Mouse (Mus musculus) C2C12 (cell line): ENCODE results near the gene Lsm14a. TPM values are rescaled to one million over a fixed set of nuclear protein-coding genes. Genes with fewer than 3 reads are reported as not detected.

ENCODE experiments used
- H3K27me3 ChIP-seq: one replicate; pipeline ENCODE4 v1.6.1; 2011; ENCODE audit not compliant: control insufficient read depth, insufficient read depth, insufficient read length
- H3K36me3 ChIP-seq: one replicate; pipeline ENCODE4 v1.6.1; 2011; ENCODE audit not compliant: control insufficient read depth, insufficient read depth
- H3K4me3 ChIP-seq: one replicate; pipeline ENCODE4 v1.5.1; 2011; ENCODE audit warnings: mild to moderate bottlenecking, control low read depth; ENCODE audit not compliant: poor library complexity, insufficient read depth, severe bottlenecking
- H3K79me2 ChIP-seq: one replicate; pipeline ENCODE4 v1.6.1; 2011; ENCODE audit not compliant: control insufficient read depth, insufficient read depth
- H3K79me3 ChIP-seq: one replicate; pipeline ENCODE4 v1.6.1; 2011; ENCODE audit warnings: low read depth, control low read depth
- H3ac ChIP-seq: one replicate; pipeline ENCODE3; 2011; ENCODE audit warnings: low read depth; ENCODE audit not compliant: control insufficient read depth, insufficient read length
- CEBPB ChIP-seq: IDR thresholded peaks from one replicate; pipeline ENCODE4 v1.6.1; 2011; ENCODE audit warnings: low read depth, mild to moderate bottlenecking, control low read depth, moderate library complexity
- CTCF ChIP-seq: IDR thresholded peaks from one replicate; pipeline ENCODE4 v1.5.1; 2011; ENCODE audit not compliant: control insufficient read depth, insufficient read depth, insufficient read length
- FOSL1 ChIP-seq: IDR thresholded peaks from one replicate; pipeline ENCODE4 v1.8.0; 2011; ENCODE audit warnings: mild to moderate bottlenecking, low read length; ENCODE audit not compliant: poor library complexity, insufficient read depth, severe bottlenecking
- MAX ChIP-seq: IDR thresholded peaks from one replicate; pipeline ENCODE4 v1.6.1; 2011; ENCODE audit warnings: mild to moderate bottlenecking, control low read depth
- MYOD1 ChIP-seq: IDR thresholded peaks from one replicate; pipeline ENCODE4 v1.6.1; 2011; ENCODE audit warnings: low read depth; ENCODE audit not compliant: control insufficient read depth, insufficient read length
- MYOG ChIP-seq: IDR thresholded peaks from one replicate; pipeline ENCODE4 v1.6.1; 2011; ENCODE audit not compliant: control insufficient read depth, insufficient read length; ENCODE audit errors: extremely low read depth
- USF1 ChIP-seq: IDR thresholded peaks from one replicate; pipeline ENCODE4 v1.6.1; 2011; ENCODE audit warnings: low read depth, mild to moderate bottlenecking, control low read depth, moderate library complexity
- polyA plus RNA-seq: library from polyadenylated mRNA; unstranded; fragments of >200 nt; fragmentation: generic; extraction: Trizol; gene quantifications from one replicate; pipeline ENCODE4 v1.2.1, GENCODE M21; 2012; ENCODE audit warnings: missing spikeins

Lsm14a gene
- polyA plus RNA-seq, 1 experiment: 41.9 TPM

- TF ChIP-seq USF1: no peak
- no peak for TF ChIP-seq CEBPB
- no peaks in the 10 kb centered on the region for H3K27me3 ChIP-seq
- H3K36me3 ChIP-seq: peaks cover 8% of the 10 kb centered on the region
- H3K79me2 ChIP-seq: peaks cover 29% of the 10 kb centered on the region
- no peak overlapping the region for H3K4me3 ChIP-seq
- peaks cover 17% of the 10 kb centered on the region for H3K79me3 ChIP-seq
- H3ac ChIP-seq: no peak overlapping the region
Measured at GRCm38 (mm10) chr7:34392335-34392734, 780 bp downstream of the Lsm14a start.

- H3K4me3 ChIP-seq: no peak overlapping the region
- no peak overlapping the region for H3ac ChIP-seq
- peaks cover 23% of the 10 kb centered on the region for H3K79me3 ChIP-seq
- H3K36me3 ChIP-seq: peaks cover 14% of the 10 kb centered on the region
- no peaks in the 10 kb centered on the region for H3K27me3 ChIP-seq
- peaks cover 36% of the 10 kb centered on the region for H3K79me2 ChIP-seq
- TF ChIP-seq USF1 (no peak), FOSL1 (no peak), CEBPB (no peak), CTCF (no peak), MYOD1 (no peak), MAX (no peak), MYOG (no peak)
Measured at GRCm38 (mm10) chr7:34391711-34392110, 1.4 kb downstream of the Lsm14a start.

- peaks cover 45% of the 10 kb centered on the region for H3K79me2 ChIP-seq
- H3K4me3 ChIP-seq: no peak overlapping the region
- H3K79me3 ChIP-seq: peaks cover 32% of the 10 kb centered on the region
- no peak overlapping the region for H3ac ChIP-seq
- H3K36me3 ChIP-seq: peaks cover 16% of the 10 kb centered on the region
- H3K27me3 ChIP-seq: no peaks in the 10 kb centered on the region
- TF ChIP-seq FOSL1: no peak
- TF ChIP-seq USF1: no peak
- TF ChIP-seq MYOD1: peak; percentile 34
- TF ChIP-seq MYOG: no peak
- TF ChIP-seq MAX: no peak
- TF ChIP-seq CEBPB: peak; percentile 48
- no peak for TF ChIP-seq CTCF
Measured at GRCm38 (mm10) chr7:34390834-34391155, 2.3 kb downstream of the Lsm14a start.

GRCm38 (mm10) chr7:34390111-34390833, 2.8 kb downstream of the Lsm14a start:
- Histone ChIP-seq H3K79me2 (peaks cover 50% of the 10 kb centered on the region), H3ac (peak overlapping the region; percentile 83), H3K79me3 (peaks cover 38% of the 10 kb centered on the region), H3K4me3 (peak overlapping the region; percentile 76), H3K27me3 (no peaks in the 10 kb centered on the region), H3K36me3 (peaks cover 16% of the 10 kb centered on the region)
- no peak for TF ChIP-seq USF1
- TF ChIP-seq MYOD1: peak; percentile 74

GRCm38 (mm10) chr7:34389277-34390085, 3.6 kb downstream of the Lsm14a start:
- no peak for TF ChIP-seq FOSL1
- TF ChIP-seq MAX: no peak
- no peak for TF ChIP-seq MYOG
- TF ChIP-seq MYOD1: no peak
- TF ChIP-seq CTCF: no peak
- no peak for TF ChIP-seq USF1
- no peak for TF ChIP-seq CEBPB
- no peaks in the 10 kb centered on the region for H3K27me3 ChIP-seq
- H3ac ChIP-seq: peak overlapping the region; percentile 83
- H3K79me3 ChIP-seq: peaks cover 46% of the 10 kb centered on the region
- peak overlapping the region; percentile 76 for H3K4me3 ChIP-seq
- peaks cover 58% of the 10 kb centered on the region for H3K79me2 ChIP-seq
- peaks cover 17% of the 10 kb centered on the region for H3K36me3 ChIP-seq
